Mouse (Mus musculus): ENCODE results near the gene Ugt1a8.
"Not testable (repeated sequence)": the region's sequence is repeated elsewhere in the genome, so short reads cannot be mapped to it uniquely, and the experiment has no call there.

DNA sequence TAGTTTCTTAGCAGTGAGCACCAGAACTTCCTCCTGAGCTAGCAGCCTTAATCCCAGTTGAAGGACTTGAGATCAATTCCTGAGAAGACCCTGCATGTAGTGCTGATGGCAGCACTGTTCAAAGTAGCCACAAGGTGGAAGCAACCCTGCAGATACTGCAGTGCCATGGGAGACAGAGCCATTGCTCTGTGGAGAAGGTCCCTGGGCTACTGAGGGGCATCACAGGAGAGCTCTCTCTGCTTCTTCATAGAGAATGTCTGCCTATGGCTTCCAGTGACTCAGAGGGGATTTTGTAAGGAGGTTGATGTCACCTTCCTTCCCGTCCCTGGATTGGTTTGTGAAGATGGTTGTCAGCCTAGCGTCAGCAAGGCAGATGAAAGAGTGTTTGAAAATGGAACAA is 62.5 kb downstream of the Ugt1a8 start:
- not testable (repeated sequence) for TF ChIP-seq TAL1, GATA1 (IDR thresholded peaks at IDR 0.05; ENCODE audit: low read length)
